Comparison of ENCODE assay signal across 8 mouse cellular contexts in the genomic region with DNA sequence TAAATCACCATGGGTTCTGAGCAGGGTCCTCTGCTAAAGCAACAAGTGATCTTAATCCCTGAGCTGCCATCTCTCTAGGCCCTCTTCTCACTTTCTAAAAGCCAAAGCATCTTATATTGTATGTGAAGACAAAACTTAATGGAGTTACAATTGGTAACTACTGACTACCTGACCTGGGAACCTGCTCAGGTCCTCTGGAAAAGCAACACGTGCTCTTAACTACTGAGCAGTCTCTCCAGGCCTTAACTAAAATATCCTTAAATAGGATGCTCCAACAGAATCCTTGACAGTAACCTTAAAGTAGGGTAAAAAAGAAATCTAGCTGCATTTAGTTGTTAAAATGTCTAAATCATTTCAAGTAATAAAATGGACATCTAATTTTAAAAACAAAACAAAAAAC. TPM values are rescaled to one million over a fixed set of nuclear protein-coding genes. Genes with fewer than 3 reads are reported as not detected.
DNase-seq lines count a peak whose midpoint lies in the region; ATAC-seq and TF ChIP-seq lines count a peak whose summit lies in the region.

No protein-coding gene starts in this region.

- TF ChIP-seq POLR2A in myocyte (IDR thresholded peaks at IDR 0.05; ENCODE audit: insufficient read length, low read depth), result no peak

- no peak overlapping the region; the same call in 1 of the 2 replicates for H3K9ac ChIP-seq in kidney, embryonic 16.5 days (replicated peaks; ENCODE audit: low read length)
- peak overlapping the region; percentile 80; the same call in 1 of the 2 replicates for H3K9ac ChIP-seq in embryonic facial prominence, embryonic 12.5 days
- H3K9ac ChIP-seq in intestine, embryonic 15.5 days, result peak overlapping the region; percentile 90; the same call in 1 of the 2 replicates

- WGBS in kidney, embryonic 16.5 days, result 13% methylated on average over 1 of the region's 1 CpGs
- WGBS in embryonic facial prominence, embryonic 12.5 days, result 32% methylated on average over 1 of the region's 1 CpGs
- WGBS in intestine, embryonic 15.5 days, result 23% methylated on average over 1 of the region's 1 CpGs

- H3K9me3 ChIP-seq in kidney, embryonic 16.5 days (ENCODE audit: low read length), result no peaks in the 10 kb centered on the region
- H3K9me3 ChIP-seq in embryonic facial prominence, embryonic 12.5 days, result no peaks in the 10 kb centered on the region
- no peaks in the 10 kb centered on the region for H3K9me3 ChIP-seq in intestine, embryonic 15.5 days

- ATAC-seq in kidney, embryonic 16.5 days (ENCODE audit: low FRiP score, low TSS enrichment), result no peak
- no peak for ATAC-seq in embryonic facial prominence, embryonic 12.5 days (ENCODE audit: insufficient number of reproducible peaks, insufficient read depth, low FRiP score, low TSS enrichment)
- ATAC-seq in intestine, embryonic 15.5 days, result no peak

- H3K36me3 ChIP-seq in kidney, embryonic 16.5 days (ENCODE audit: insufficient read depth, low read length), result no peaks in the 10 kb centered on the region
- no peaks in the 10 kb centered on the region for H3K36me3 ChIP-seq in embryonic facial prominence, embryonic 12.5 days
- no peaks in the 10 kb centered on the region for H3K36me3 ChIP-seq in intestine, embryonic 15.5 days
- H3K36me3 ChIP-seq in myocyte (ENCODE audit: control insufficient read depth, insufficient read depth), result no peaks in the 10 kb centered on the region

- H3K4me2 ChIP-seq in kidney, embryonic 16.5 days (replicated peaks; ENCODE audit: low read depth, low read length), result peak overlapping the region; percentile 77
- peak overlapping the region; percentile 86 for H3K4me2 ChIP-seq in embryonic facial prominence, embryonic 12.5 days (replicated peaks)
- peak overlapping the region; percentile 73 for H3K4me2 ChIP-seq in intestine, embryonic 15.5 days (replicated peaks)
- H3K4me2 ChIP-seq in myocyte (ENCODE audit: low read depth), result peak overlapping the region; percentile 90

- no peak overlapping the region for H3K27ac ChIP-seq in kidney, embryonic 16.5 days (ENCODE audit: low read length)
- no peak overlapping the region for H3K27ac ChIP-seq in embryonic facial prominence, embryonic 12.5 days
- no peak overlapping the region for H3K27ac ChIP-seq in intestine, embryonic 15.5 days

- DNase-seq in kidney, postnatal 4 days, result no peak
- no peak for DNase-seq in layer of hippocampus, postnatal 25 days (ENCODE audit: extremely low spot score in 1 of 2, low spot score in 1 of 2)
- no peak for DNase-seq in frontal cortex, postnatal 25 days (ENCODE audit: low spot score in 2 of 2)
- DNase-seq in natural killer cell, adult 2 months (ENCODE audit: low spot score in 2 of 2), result no peak

- H3K27me3 ChIP-seq in kidney, embryonic 16.5 days (ENCODE audit: insufficient read depth, low read length), result no peaks in the 10 kb centered on the region
- H3K27me3 ChIP-seq in embryonic facial prominence, embryonic 12.5 days, result no peaks in the 10 kb centered on the region
- H3K27me3 ChIP-seq in intestine, embryonic 15.5 days (replicated peaks), result no peaks in the 10 kb centered on the region
- H3K27me3 ChIP-seq in myocyte (ENCODE audit: control insufficient read depth, insufficient read depth, insufficient read length), result no peaks in the 10 kb centered on the region

- peak overlapping the region; percentile 56 for H3ac ChIP-seq in myocyte (ENCODE audit: control insufficient read depth, insufficient read length)

- H3K4me3 ChIP-seq in kidney, embryonic 16.5 days (ENCODE audit: low read length), result peak overlapping the region; percentile 78
- peak overlapping the region; percentile 91 for H3K4me3 ChIP-seq in embryonic facial prominence, embryonic 12.5 days
- peak overlapping the region; percentile 74 for H3K4me3 ChIP-seq in intestine, embryonic 15.5 days (replicated peaks)
- H3K4me3 ChIP-seq in myocyte, result peak overlapping the region; percentile 93

- H3K79me2 ChIP-seq in myocyte (ENCODE audit: control insufficient read depth, insufficient read depth), result peaks cover 68% of the 10 kb centered on the region

- H3K4me1 ChIP-seq in kidney, embryonic 16.5 days (ENCODE audit: insufficient read depth, low read length), result peaks cover 15% of the 10 kb centered on the region
- peaks cover 4% of the 10 kb centered on the region for H3K4me1 ChIP-seq in embryonic facial prominence, embryonic 12.5 days
- H3K4me1 ChIP-seq in intestine, embryonic 15.5 days (replicated peaks), result 0 out of 2 replicates have a peak, but pooled peaks cover 3% of the 10 kb centered on the region

TF ChIP-seq in myocyte, 11 proteins besides CTCF, POLR2A, EP300 and RAD21:
- TF ChIP-seq SRF (IDR thresholded peaks at IDR 0.05; ENCODE audit: control insufficient read depth, insufficient read length, low read depth) (no peak), USF1 (IDR thresholded peaks at IDR 0.05; ENCODE audit: low read depth) (no peak), MYOD1 (IDR thresholded peaks at IDR 0.05; ENCODE audit: control insufficient read depth in 1 of 3, insufficient read length in 2 of 3, low read depth in 2 of 3) (no peak), MAX (IDR thresholded peaks at IDR 0.05; ENCODE audit: low read depth) (no peak), REST (IDR thresholded peaks at IDR 0.05; ENCODE audit: insufficient read depth, insufficient read length) (no peak), TCF12 (IDR thresholded peaks at IDR 0.05; ENCODE audit: insufficient read depth, poor library complexity, severe bottlenecking) (no peak), MYOG (IDR thresholded peaks at IDR 0.05; ENCODE audit: control insufficient read depth in 1 of 3, insufficient read depth in 1 of 3, insufficient read length in 2 of 3, low read depth in 2 of 3) (no peak), POLR2AphosphoS2 (IDR thresholded peaks at IDR 0.05; ENCODE audit: insufficient read length, low read depth) (no peak), CEBPB (IDR thresholded peaks at IDR 0.05; ENCODE audit: insufficient read depth, poor library complexity, severe bottlenecking) (no peak), E2F4 (IDR thresholded peaks at IDR 0.05; ENCODE audit: insufficient read depth) (no peak), TCF3 (IDR thresholded peaks at IDR 0.05; ENCODE audit: insufficient read length, low read depth) (no peak)

RNA-seq across cellular contexts. Expression of a gene that starts 1.6 kb away (rescaled TPM):
- polyA plus RNA-seq in kidney, embryonic 16.5 days (2015; fragmentation: Nextera tagmentation; extraction: Ambion mirVana), result 19.8 and 24.3 TPM in 2 replicates
- polyA plus RNA-seq in embryonic facial prominence, embryonic 12.5 days (2016; fragmentation: Nextera tagmentation; extraction: Ambion mirVana), result 31.6 and 32.7 TPM in 2 replicates
- polyA plus RNA-seq in intestine, embryonic 15.5 days (2015; fragmentation: Nextera tagmentation; extraction: Ambion mirVana), result 22.2 and 23.4 TPM in 2 replicates
- polyA plus RNA-seq in myocyte (2012; fragmentation: generic; extraction: Trizol), result 3.0 TPM
- total RNA-seq in layer of hippocampus, postnatal 25 days (2021), result 10 to 100 TPM; 11.8 to 15.4 TPM
